Mouse (Mus musculus) adrenal gland, adult 2 months (tissue): ENCODE measurements around the gene Celf5. TPM values are rescaled to one million over a fixed set of nuclear protein-coding genes. Genes with fewer than 3 reads are reported as not detected.

Experiments used
- DNase-seq: peaks from one replicate; pipeline ENCODE4 v3.0.0; 2021
- polyA plus RNA-seq: library from polyadenylated mRNA; depleted of rRNA; stranded (reverse); fragments of >200 nt; gene quantifications from 2 replicates; pipeline ENCODE4 v1.2.3, GENCODE M21; 2012
- total RNA-seq, 2 experiments: library from RNA; stranded (reverse); gene quantifications; 2 replicates each; pipeline ENCODE4 v1.2.3; 2021

Gene Celf5
- total and polyA plus RNA-seq, 3 experiments: 0.55 to 1.4 (median 0.78) TPM

DNA sequence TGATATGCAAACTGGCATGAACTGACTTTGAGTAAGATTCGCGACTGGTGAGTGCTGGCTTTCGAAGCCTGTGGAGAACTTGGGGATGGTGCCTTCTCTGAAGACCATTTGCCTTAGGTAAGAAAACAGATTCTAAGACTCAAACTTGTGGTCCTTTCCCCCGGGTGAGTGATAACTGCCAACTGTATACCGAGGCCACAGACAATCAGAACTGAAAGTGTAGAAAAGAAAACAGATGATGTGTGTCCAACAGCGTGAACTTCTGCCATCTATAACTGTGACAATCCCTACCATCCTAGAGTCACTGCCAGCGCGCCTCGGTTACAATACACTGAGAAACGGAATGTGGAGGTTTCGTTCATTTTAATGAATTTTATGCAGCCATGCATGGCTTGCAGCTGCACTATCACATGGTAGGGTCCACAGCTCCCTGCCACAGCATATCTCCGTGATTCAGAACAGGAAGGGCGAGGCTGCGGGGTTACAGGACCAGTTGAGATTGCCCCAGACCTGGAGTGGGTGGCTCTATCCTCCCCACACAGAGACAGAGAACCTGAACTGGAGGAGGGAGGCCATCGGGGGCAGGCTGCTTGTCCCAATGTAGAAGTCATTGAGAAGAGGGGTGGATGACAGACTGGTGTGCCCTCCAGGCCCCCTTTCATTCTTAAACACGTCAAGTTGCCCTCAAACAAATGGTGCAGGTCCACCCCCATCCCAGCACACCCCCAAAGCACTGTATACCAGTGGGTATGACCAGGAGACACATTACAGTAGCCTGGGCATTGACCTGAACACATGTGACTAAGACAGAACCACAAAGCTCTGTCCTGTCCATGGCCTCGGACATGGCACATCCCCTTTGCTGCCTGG is 15.1 kb upstream of the Celf5 start:
- no peak for DNase-seq

DNA sequence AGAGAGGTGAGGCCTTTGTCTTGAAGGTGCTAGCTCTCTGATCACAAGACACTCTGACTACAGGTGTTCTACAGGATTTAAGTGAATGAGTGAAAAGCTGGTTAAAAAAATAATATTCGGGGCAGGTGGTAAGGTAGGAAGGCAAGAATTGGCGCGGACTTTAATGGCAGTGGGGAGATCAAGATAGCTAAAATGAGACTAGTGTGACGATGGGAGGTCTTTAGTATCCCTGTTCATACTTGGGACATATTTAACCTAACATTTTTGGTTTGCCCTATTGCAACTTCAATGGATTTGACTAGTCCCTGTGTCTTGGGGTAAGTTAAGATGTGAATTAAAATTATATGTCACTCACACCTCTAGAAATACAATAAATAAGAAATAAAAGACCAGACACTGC is 14.5 kb upstream of the Celf5 start:
- no peak for DNase-seq

DNA sequence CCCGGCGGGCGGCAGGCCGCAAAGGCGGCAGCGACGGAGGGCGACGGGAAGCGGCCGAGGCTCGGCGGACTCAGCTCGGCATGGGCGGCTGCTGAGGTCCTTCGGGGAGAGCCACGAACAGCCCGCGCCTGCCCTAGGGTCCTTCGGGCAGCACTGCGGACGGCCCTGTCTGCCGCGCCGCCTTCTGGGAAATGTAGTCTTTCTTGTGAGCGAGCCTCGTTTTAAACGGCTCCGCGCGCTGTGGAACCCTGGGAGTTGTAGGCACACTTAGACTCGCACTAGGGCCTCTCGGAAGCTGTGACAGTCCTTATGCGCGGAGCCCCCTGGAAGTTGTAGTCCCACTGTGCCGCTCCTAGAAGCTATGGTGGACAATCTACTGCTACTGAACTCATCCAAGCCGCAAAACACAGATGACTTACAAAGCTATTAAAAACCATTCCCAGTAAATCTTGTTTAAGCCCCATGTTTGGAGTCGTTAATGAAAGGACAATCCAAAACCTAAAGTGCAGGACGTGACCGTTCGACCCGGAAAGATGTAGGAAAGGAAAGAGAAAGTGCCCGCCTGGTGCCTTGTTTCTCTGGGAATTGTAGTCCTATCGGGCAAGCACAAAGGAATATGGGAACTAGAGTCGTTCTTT is 13.9 kb upstream of the Celf5 start, which contains the start of gene Ncln:
TSS of gene Ncln (minus strand) at position 129 of the 638 bp plus-strand sequence.
- DNase-seq: peak; percentile 98

DNA sequence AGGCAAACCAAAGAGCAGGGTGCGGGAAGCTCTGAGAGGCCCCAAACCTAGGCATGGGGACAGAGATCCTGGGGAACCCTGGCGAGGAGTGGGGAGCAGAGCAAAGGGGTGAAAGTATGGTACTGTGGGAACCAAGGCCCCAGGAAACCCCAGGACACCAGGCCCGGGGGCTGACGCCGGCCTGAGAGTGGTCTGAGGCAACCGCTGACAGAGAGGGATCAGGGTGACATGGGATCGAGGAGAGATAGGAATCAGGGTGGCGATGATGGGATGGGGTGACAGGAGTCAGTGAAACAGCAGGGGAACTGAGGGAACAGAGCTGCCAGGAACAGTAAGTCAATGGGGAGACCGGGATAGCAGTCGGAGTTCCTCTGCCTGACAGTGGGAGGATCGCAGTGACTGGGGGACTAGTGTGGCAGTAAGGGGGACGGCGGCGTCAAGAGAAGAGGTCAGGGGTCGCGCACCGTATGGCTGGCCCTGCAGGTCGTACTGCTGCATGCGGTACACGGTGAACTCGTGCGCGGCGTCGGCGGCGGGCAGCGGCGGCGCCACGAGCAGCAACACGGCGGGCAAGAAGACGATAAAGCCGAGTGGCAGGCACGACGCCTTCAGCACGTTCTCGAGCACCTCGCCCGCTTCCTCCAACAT is 13.2 kb upstream of the Celf5 start:
- no peak for DNase-seq

DNA sequence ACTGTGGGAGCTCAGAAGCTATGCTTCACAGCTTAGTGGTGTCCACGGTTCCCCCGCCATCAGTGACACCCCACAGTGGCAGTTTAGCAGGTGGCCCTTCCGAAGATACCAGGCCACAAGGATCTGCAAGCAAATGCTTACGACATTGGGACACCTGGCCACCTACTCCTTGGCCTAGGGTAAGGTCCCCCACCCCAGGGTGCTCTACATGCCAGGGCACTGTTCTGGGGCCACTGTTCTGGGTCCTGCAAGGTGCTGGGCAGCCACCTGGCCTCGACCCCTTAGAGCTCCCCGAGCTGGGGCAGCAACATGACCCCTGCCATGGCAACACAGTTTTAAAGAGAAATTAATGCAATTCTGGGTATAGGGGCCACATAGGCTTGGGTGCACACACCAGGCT is 12.6 kb upstream of the Celf5 start:
- no peak for DNase-seq

DNA sequence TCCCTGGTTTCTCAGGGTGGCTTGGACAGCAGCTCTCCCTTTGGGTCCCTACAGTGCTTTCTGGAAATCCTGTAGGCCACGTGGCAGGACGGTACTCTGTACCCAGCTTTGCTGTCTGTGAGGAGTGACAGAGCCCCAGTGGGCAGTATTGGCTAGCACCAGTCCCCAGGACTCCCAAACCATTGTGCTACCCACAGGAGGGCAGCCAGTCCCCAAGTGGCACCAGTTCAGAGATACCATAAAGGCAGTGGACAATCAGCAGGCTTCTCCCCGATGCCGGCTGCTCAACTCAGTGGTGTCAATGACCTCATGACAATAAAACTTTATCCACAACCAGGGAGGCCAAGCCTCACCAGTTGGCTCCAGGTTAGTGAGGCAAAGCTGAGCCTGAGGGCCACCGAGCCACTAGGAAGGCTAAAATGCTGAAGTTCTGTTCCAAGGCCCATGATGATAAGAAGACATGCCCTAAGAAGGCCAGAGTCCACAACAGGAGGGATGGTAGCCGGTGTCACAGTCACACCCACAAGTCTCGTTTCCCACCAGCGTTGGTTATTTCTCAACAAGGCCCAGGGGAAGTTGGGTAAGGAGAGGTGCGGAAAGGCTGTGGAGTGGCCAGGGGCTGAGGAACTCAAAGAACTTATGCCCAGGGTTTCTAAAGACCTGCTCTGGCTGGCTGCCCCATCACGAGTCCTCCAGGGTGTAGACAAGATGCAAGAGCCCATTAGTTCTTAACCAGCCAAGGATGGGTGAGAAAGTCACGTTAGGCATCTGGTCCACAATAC is 11.9 kb upstream of the Celf5 start:
- DNase-seq: no peak

DNA sequence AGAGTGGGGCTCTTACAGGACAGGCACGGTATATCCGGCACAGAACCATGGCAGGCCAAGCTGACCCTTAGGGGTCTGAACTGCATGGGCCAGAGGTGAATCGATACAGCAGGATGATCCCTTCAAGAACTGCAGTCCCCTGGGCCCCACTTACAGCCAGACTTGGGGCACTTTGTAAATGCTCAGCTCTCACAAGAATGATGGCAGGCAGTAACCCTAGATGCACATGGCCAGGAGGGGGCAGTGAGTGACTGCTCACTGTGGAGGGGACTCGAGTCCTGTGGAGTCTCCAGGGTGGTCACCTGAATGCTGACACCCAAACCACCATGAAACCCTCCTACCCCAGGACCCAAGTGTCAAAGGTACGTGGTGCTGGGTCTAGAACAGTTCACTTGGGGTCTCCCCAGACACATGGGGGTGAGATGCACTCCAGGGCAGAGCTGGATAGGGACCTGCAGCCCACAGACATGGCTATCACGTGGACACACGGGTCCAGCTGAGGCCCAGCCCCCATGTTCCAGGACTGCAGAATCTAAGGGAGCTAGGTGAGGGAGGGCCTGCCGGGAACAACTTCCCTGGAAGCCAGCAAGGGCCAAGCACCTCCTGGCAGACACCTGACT is 11.2 kb upstream of the Celf5 start:
- DNase-seq: no peak

DNA sequence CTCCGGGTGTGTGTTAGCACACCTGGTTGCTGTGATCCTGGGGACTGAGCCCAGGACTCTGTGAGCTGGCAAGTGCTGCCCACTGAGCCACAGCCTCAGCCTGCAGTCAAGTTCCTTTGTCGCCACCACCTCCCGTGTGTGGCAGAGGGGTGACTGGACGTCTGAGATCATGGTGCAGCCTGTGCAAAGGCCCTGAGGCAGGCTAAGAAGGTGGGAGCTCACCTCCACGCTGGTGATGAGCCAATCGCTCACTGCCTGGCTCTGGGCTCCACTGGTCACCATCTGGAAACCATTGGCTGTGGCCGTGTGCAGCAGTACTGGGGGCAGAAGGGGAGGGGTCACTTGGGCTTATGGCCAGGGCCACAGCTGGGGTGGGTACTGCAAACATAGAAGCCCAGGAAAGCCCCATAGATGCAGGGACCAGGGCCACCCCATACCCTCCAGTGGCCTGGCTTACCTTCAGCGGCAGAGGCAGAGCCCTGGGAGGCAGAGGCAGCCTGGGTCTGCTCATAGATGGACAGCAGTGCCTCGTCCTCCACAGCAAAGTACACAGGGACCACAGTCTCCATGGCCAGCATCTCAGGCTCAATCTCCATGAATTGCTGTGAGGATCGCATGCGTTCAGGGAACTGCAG is 10.2 kb upstream of the Celf5 start:
- no peak for DNase-seq

DNA sequence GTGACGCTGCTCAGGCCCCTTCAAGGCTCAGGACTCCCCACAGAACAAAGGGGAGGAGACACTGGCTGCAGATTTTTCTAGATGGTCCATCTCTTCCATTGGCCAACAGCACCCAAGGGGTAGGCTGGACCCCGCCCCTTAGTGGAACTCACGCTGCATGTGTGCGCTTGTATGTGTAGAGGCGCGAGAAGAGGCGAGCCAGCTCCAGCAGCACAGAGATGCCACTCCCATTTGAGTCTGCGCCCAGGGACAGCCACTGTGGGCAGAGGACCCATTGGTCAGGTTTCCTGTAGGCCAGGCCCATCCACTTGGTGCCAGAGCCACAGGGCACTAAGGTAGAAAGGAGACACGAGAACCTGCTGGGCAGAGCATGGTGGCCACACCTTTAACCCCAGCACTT is 8.5 kb upstream of the Celf5 start:
- DNase-seq: no peak

DNA sequence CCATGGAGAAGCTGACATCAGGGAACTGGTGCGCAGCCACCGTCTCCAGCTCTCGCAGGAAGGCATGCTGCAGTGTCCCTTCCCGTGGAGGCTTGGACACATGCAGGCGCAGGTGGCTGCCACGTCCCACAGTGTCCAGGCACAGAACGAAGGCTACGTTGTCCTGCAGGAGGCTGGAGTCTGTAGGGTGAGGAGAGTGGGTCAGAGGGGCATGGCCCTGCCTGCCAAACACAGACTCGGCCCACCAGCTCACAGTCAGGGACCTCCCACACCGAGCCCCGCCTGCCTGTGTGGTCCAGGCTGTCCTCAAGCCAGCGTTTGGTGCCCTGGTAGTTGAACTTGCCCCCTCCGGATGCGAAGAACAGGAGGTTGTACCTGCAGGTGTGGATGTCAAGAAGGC is 7.4 kb upstream of the Celf5 start:
- DNase-seq: no peak

DNA sequence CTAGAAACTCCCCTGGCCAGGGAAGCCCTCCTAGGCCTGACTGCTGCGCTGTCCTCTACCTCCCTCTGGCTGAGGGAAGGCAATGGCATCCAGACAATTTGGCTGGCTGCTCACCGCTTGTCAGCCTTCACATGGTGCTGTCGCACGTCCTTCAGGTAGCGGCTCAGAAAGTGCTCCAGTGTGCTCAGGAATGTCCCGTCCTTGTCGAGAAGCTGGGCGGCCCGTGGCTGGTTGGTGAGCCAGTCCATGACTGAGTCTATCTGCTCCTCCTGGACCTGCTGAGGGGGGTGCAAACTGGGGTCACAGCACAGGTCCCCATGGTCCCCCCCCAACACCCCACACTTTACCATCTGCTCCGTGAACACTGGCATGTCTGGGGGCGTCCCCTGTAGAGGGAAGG is 5.6 kb upstream of the Celf5 start:
- no peak for DNase-seq

DNA sequence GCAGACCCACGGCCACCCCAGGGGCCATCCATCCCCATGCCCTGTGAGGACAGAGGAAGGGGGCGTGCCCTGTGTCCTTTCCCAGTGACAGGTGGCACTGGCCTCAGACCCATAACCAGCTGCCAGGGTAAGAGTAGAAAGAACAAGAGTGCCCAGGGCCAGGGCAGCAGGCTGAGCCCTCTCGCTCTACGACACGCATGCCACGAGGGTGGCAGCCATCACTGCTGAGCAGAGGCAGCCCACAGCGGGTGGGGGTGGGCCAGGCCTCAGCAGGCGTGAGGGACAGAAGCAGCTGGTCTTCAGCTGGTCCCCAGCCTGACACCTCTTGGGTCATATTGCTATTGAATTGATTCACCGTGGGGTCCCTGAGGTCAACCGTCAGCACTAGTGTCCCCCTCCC is 4.0 kb upstream of the Celf5 start:
- DNase-seq: no peak

DNA sequence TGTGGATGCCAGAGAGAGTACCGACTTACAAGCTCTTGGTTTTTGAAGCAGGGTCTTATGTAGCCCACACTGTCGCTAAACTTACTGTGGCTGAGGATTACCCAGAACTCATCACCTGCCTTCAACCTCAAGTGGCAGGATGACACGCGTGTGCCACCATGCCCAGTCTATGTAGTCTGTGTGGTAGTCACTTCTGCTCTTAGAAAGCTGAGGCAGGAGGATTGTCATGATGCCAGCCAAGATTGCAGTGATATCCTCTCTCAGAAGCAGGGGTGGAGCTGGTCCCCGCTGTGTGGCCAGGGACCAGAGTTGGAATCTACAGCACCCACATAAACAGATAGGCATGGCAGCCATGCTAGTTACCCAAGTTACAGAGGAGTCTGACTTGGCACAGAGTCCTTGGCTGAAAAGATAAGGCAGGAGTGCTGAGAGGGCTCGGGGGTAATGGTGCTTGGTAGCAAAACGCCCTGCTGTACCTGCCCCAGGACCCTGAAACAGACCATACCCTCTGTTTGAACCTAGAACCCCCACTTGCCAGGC is 3.0 kb upstream of the Celf5 start:
- DNase-seq: no peak

DNA sequence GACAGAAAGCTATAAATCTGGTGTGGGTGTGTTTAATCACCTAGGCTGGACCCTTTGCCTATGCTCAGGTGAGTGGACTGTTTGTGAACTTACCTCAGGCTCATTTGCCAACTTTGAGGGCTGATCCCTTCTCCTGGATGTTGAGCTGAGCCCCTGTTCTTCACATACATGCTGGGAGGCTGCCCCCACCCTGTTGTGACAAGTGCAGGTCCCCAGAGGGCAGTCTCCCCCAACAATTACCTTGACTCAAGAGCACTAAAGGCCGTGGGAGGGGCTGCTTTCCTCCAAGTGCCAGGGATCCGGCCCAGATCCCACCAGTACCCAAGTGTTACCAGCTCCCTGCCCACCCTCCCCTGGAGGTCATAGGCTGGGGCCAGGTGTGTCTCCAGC is 2.5 kb upstream of the Celf5 start:
- DNase-seq: no peak

DNA sequence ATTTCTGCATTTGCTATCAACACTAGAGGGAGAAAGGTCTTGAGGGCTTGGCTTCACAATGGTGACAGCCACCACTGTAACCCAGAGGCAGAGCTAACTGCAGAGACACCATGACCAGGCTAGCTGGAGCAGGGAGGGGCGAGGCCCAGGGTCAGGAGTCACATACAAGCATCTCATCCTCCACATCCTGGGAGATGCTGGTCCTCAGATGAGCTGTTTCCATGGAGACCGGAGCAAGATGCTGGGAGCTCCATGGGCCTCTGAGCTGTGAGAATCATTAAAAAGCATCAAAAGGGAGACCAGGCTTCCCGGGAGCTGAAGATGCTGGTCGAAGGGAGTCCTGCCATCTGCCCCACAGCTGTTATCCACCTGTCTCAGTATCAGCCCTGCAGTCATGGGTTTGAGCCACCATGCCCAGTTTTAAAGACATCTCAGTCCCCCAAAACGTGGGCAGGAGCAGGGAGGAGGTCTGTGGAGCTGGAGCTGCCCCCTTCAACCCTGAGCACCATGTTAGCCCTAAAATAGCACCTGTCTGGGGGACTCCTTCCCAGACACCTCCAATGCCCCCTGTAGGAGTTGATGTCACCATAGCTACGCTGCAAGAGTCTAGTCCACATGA is 2.0 kb upstream of the Celf5 start:
- no peak for DNase-seq

DNA sequence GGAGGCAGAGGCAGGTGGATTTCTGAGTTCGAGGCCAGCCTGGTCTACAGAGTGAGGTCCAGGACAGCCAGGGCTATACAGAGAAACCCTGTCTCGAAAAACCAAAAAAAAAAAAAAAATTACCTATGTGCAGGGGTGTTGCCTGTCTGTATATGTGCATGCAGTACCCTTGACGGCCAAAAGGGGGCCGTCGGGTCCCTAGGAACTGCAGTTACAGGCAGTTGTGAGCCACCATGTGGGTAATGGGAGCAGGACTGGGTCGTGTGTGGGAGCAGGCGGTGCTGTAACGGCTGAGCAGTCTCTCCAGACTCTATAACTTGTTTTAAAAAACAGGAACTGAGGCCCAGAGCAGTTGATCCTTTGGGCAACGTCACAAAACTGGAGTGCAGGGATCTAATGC is 1.5 kb upstream of the Celf5 start:
- no peak for DNase-seq

DNA sequence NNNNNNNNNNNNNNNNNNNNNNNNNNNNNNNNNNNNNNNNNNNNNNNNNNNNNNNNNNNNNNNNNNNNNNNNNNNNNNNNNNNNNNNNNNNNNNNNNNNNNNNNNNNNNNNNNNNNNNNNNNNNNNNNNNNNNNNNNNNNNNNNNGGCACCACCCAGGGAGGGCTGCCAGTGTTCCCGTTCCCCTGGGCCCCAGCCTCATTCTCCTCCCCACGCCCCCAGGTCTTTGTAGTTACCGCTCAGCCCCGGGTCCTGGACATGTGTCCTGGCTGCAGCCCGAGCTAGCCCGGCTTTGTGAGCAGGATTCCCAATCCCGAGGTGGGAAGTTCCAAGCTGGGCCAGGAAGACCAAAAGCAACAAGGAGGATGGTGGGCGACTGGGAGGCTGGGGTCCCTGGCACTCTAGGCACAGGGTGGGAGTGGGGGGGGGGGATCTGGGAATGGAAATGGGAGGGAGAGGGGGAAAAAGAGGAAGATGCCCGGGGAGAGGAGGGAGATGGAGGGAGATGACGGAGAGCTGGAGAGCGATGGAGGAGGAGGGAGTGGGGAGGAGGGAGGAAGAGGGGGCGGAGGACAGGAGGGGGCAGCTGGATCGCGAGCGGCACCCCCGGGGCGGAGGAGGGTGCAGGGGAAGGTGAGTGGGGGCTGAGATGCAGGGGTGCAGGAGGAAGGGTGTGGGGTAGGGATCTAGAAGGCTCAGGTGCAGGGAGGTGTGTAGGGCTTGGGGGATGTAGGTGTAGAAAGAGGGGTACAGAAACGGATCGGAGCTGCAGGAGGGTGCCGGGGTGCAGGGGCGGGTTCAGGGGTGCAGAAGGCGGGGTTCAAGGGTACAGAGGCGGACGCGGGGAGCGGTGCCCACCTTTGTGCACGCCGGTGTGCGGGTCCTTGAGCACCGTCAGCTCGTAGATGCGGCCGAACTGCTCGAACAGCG is 640 bp downstream of the Celf5 start:
- no peak for DNase-seq

DNA sequence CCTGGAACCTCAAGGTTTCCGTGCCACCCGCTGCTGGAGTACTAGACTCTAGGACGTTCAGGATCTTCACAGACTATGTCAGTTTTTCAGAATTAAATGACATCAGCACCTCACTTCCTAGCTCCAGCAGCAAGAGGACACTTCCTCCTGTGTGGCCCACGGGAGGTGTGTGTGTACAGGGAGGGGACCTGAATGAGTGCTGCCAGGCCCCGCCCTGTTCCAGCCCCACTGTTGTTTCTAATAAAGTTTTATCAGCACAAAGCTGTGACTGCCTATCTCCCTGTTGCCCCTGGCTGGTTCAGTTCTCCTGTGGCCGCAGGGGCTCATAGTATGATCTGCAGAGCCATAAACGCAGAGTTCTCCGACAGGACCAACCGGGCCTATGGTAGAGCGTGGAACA is 8.0 kb downstream of the Celf5 start:
- no peak for DNase-seq

DNA sequence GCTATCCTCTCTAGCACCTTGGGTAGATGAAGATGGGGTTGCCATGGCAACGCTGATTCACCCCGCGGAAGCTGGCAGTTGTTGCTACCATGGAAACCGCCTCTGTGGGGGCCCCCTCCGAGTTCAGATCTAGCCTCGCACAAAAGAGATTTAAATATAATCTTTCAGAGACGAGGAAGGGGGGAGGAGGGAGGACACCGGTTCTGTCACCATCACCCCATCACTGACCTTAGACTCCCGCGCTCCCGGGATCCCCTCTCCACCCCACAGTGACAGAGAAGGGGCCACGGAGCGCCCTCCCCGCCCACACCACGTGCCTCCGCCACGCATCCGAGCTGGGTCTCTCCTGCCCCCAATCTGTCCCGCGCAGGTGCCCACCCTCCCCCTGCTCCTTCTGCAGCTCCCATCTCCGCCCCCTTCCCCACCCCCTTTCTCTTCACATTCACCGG is 9.5 kb downstream of the Celf5 start:
- DNase-seq: no peak
